Mouse (Mus musculus) limb, embryonic 11.5 days (tissue): ENCODE data around the gene Ola1. TPM values are rescaled to one million over a fixed set of nuclear protein-coding genes. Genes with fewer than 3 reads are reported as not detected.

Experiments used
- ATAC-seq: fragments of 200-750 bp; cut with Nextera tagmentation; 2 replicates; pipeline ENCODE4 v1.8.0; 2017; ENCODE audit warnings: low read depth; ENCODE audit not compliant: insufficient number of reproducible peaks, low FRiP score, low TSS enrichment
- DNase-seq: peaks from one replicate; pipeline ENCODE4 v3.0.0-alpha.2; 2015; ENCODE audit warnings: low spot score
- H3K27ac ChIP-seq: fragments of 300-500 bp; sonication (generic); replicated peaks from 2 replicates; pipeline ENCODE4 v1.5.1; 2014; ENCODE audit warnings: low read depth, mild to moderate bottlenecking, low read length
- H3K27me3 ChIP-seq: fragments of 300-500 bp; sonication (generic); 2 replicates; pipeline ENCODE4 v1.6.1; 2014; ENCODE audit warnings: mild to moderate bottlenecking, low read length, mixed read lengths; ENCODE audit not compliant: control insufficient read depth, insufficient read depth
- H3K36me3 ChIP-seq: fragments of 300-500 bp; sonication (generic); 2 replicates; pipeline ENCODE4 v1.6.1; 2014; ENCODE audit warnings: mild to moderate bottlenecking, low read length, moderate library complexity, mixed read lengths; ENCODE audit not compliant: control insufficient read depth, insufficient read depth
- H3K4me1 ChIP-seq: fragments of 300-500 bp; sonication (generic); 2 replicates; pipeline ENCODE4 v1.6.1; 2014; ENCODE audit warnings: low read length, mixed read lengths; ENCODE audit not compliant: control insufficient read depth, insufficient read depth
- H3K4me2 ChIP-seq: fragments of 300-500 bp; sonication (generic); 2 replicates; pipeline ENCODE4 v1.6.1; 2014; ENCODE audit warnings: low read depth, mild to moderate bottlenecking, moderate library complexity; ENCODE audit not compliant: severe bottlenecking
- H3K4me3 ChIP-seq: fragments of 300-500 bp; sonication (generic); 2 replicates; pipeline ENCODE4 v1.5.1; 2014; ENCODE audit warnings: low read depth, low read length
- H3K9ac ChIP-seq: fragments of 300-500 bp; sonication (generic); 2 replicates; pipeline ENCODE4 v1.6.1; 2014; ENCODE audit warnings: mild to moderate bottlenecking, low read length
- H3K9me3 ChIP-seq: fragments of 300-500 bp; sonication (generic); 2 replicates; pipeline ENCODE4 v1.6.1; 2016; ENCODE audit warnings: low read length; ENCODE audit not compliant: control insufficient read depth
- WGBS: fragments of 180-500 bp; shearing (Covaris S2); extraction: QIAGEN DNeasy Blood & Tissue Kit; methylation state at CpG from one replicate; pipeline ENCODE4 v1.1.7; 2014; 5-methylcytosine and 5-hydroxymethylcytosine counted together
- polyA plus RNA-seq: library from polyadenylated mRNA; unstranded; fragments of >200 nt; fragmentation: Nextera tagmentation; extraction: Ambion mirVana; gene quantifications from 2 replicates; pipeline ENCODE4 v1.2.1, GENCODE M21; 2014

Gene Ola1
- polyA plus RNA-seq, 1 experiment from 2014 or later = 117 TPM

GRCm38 (mm10) chr2:73045505-73045904 is 173.2 kb downstream of the Ola1 start:
- no peak overlapping the region for H3K27ac ChIP-seq
- no peak for ATAC-seq
- H3K4me1 ChIP-seq = peaks cover 17% of the 10 kb centered on the region
- H3K27me3 ChIP-seq = no peaks in the 10 kb centered on the region
- WGBS = 74% methylated on average over 5 of the region's 5 CpGs
- H3K9ac ChIP-seq = no peak overlapping the region
- no peaks in the 10 kb centered on the region for H3K36me3 ChIP-seq
- H3K4me2 ChIP-seq = no peak overlapping the region
- H3K4me3 ChIP-seq = no peak overlapping the region
- no peaks in the 10 kb centered on the region for H3K9me3 ChIP-seq
- DNase-seq = no peak

Other genes with a start within 250 kb of the Ola1 start
- 71.6 and 82.9 TPM in 2 replicates for gene Sp3, start 238.5 kb downstream of the Ola1 start, polyA plus RNA-seq
- not detected in 2 replicates for gene Gm11084, start 232.2 kb downstream of the Ola1 start, polyA plus RNA-seq
- 0.87 and 0.92 TPM in 2 replicates for gene Sp9, start 53.0 kb upstream of the Ola1 start, polyA plus RNA-seq
- gene Scrn3, start 93.7 kb upstream of the Ola1 start, polyA plus RNA-seq = 17.0 and 17.8 TPM in 2 replicates
- 23.9 and 25.7 TPM in 2 replicates for gene Cir1, start 93.8 kb upstream of the Ola1 start, polyA plus RNA-seq
- gene Gpr155, start 167.6 kb upstream of the Ola1 start, polyA plus RNA-seq = 2.9 and 3.7 TPM in 2 replicates